Comparison of ENCODE assay signal across 15 mouse cellular contexts in the genomic region with DNA sequence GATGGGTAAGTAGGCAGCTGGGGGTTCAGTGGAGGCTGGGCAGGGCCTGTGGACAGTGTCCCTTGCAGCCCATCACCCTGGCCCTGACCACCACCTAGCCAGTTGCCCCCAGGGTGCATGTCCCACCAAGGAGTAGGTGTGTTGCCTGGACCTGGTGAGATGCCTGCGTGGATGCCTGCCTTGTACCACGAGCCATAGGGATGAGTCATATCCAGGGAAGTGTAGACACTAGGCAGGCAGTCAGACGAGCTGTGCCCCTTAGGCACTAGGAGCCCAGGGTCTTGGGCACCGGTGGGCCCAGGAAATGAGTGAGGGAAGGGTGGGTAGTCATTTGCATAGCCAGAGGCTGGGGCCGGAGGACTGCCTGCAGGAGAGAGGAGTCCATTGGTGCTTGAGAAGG. TPM values are rescaled to one million over a fixed set of nuclear protein-coding genes. Genes with fewer than 3 reads are reported as not detected.
DNase-seq lines count a peak whose midpoint lies in the region; ATAC-seq lines count a peak whose summit lies in the region.
"Had no signal": no experiment of that assay in that cellular context is flagged by ENCODE, and none has a peak within 500 bp of the region (broad histone marks: within the 10 kb centered on the region; RNA-seq: fewer than 3 reads in every experiment).

No protein-coding gene starts in this region.

- H3K9me3 ChIP-seq in heart, embryonic 12.5 days (replicated peaks), result no peaks in the 10 kb centered on the region
- peaks cover 3% of the 10 kb centered on the region; the same call in 1 of the 2 replicates for H3K9me3 ChIP-seq in megakaryocyte, embryonic 14.5 days
- no peaks in the 10 kb centered on the region for H3K9me3 ChIP-seq in embryonic facial prominence, embryonic 14.5 days (ENCODE audit: control insufficient read depth, low read length)
- no peaks in the 10 kb centered on the region for H3K9me3 ChIP-seq in neural tube, embryonic 15.5 days (replicated peaks)
- no peaks in the 10 kb centered on the region for H3K9me3 ChIP-seq in liver, embryonic 11.5 days (ENCODE audit: control insufficient read depth, low read length)

- 20% methylated on average over 5 of the region's 5 CpGs for WGBS in heart, embryonic 12.5 days
- WGBS in embryonic facial prominence, embryonic 14.5 days, result 17% methylated on average over 5 of the region's 5 CpGs
- WGBS in neural tube, embryonic 15.5 days, result 28% methylated on average over 5 of the region's 5 CpGs
- 27% methylated on average over 5 of the region's 5 CpGs for WGBS in liver, embryonic 11.5 days

- H3K36me3 ChIP-seq in heart, embryonic 12.5 days, result no peaks in the 10 kb centered on the region
- no peaks in the 10 kb centered on the region for H3K36me3 ChIP-seq in megakaryocyte, embryonic 14.5 days (replicated peaks; ENCODE audit: low read length)
- H3K36me3 ChIP-seq in embryonic facial prominence, embryonic 14.5 days (ENCODE audit: control insufficient read depth, insufficient read depth, low read length), result no peaks in the 10 kb centered on the region
- no peaks in the 10 kb centered on the region for H3K36me3 ChIP-seq in neural tube, embryonic 15.5 days
- H3K36me3 ChIP-seq in liver, embryonic 11.5 days (ENCODE audit: control insufficient read depth, insufficient read depth, low read length), result no peaks in the 10 kb centered on the region

- H3K27me3 ChIP-seq in heart, embryonic 12.5 days (replicated peaks), result peaks cover 51% of the 10 kb centered on the region
- H3K27me3 ChIP-seq in megakaryocyte, embryonic 14.5 days (replicated peaks), result peaks cover 81% of the 10 kb centered on the region
- H3K27me3 ChIP-seq in embryonic facial prominence, embryonic 14.5 days (replicated peaks; ENCODE audit: control insufficient read depth, insufficient read depth, low read length), result peaks cover 29% of the 10 kb centered on the region
- H3K27me3 ChIP-seq in neural tube, embryonic 15.5 days (replicated peaks), result peaks cover 55% of the 10 kb centered on the region
- H3K27me3 ChIP-seq in liver, embryonic 11.5 days (replicated peaks; ENCODE audit: control insufficient read depth, insufficient read depth, low read length), result peaks cover 56% of the 10 kb centered on the region

- H3K4me2 ChIP-seq in heart, embryonic 12.5 days, result no peak overlapping the region; the same call in 1 of the 2 replicates
- peak overlapping the region; percentile 44; the same call in 1 of the 2 replicates for H3K4me2 ChIP-seq in embryonic facial prominence, embryonic 14.5 days (ENCODE audit: low read depth, low read length)
- peak overlapping the region; percentile 53; the same call in 1 of the 2 replicates for H3K4me2 ChIP-seq in neural tube, embryonic 15.5 days
- no peak overlapping the region for H3K4me2 ChIP-seq in liver, embryonic 11.5 days

- peak overlapping the region; percentile 28; the same call in 1 of the 2 replicates for H3K4me3 ChIP-seq in heart, embryonic 12.5 days
- H3K4me3 ChIP-seq in megakaryocyte, embryonic 14.5 days (replicated peaks), result peak overlapping the region; percentile 24
- H3K4me3 ChIP-seq in embryonic facial prominence, embryonic 14.5 days (ENCODE audit: low read depth, low read length), result no peak overlapping the region
- no peak overlapping the region for H3K4me3 ChIP-seq in neural tube, embryonic 15.5 days (replicated peaks)
- H3K4me3 ChIP-seq in liver, embryonic 11.5 days (ENCODE audit: low read depth, low read length), result no peak overlapping the region
- H3K4me3 ChIP-seq: heart, adult 2 months had no signal

- no peak for DNase-seq in heart, postnatal 36 days
- no peak for DNase-seq in embryonic facial prominence, embryonic 14.5 days (ENCODE audit: low spot score)
- no peak for DNase-seq in liver, embryonic 11.5 days (ENCODE audit: low spot score)
- DNase-seq: adrenal gland, postnatal 10 days; heart, adult 2 months; lung, adult 2 months had no signal

- no peak overlapping the region for H3K27ac ChIP-seq in heart, embryonic 12.5 days (ENCODE audit: poor library complexity, severe bottlenecking)
- H3K27ac ChIP-seq in embryonic facial prominence, embryonic 14.5 days (replicated peaks; ENCODE audit: low read depth, low read length), result 0 out of 2 replicates have a peak overlapping the region, but pooled peaks have one; percentile 35
- no peak overlapping the region for H3K27ac ChIP-seq in neural tube, embryonic 15.5 days (replicated peaks)
- H3K27ac ChIP-seq in liver, embryonic 11.5 days (ENCODE audit: low read depth, low read length), result no peak overlapping the region
- H3K27ac ChIP-seq: heart, adult 2 months; kidney, postnatal 0 days had no signal

- no peak for ATAC-seq in heart, embryonic 12.5 days (ENCODE audit: insufficient number of reproducible peaks, low FRiP score)
- ATAC-seq in megakaryocyte, adult 5-6 weeks (ENCODE audit: poor library complexity, severe bottlenecking), result no peak
- ATAC-seq in embryonic facial prominence, embryonic 14.5 days (ENCODE audit: low read depth), result no peak
- ATAC-seq in neural tube, embryonic 15.5 days (ENCODE audit: low FRiP score), result no peak
- no peak for ATAC-seq in liver, embryonic 11.5 days (replicated peaks; ENCODE audit: low FRiP score)
- ATAC-seq: midbrain, embryonic 16.5 days had no signal

- peaks cover 43% of the 10 kb centered on the region for H3K4me1 ChIP-seq in heart, embryonic 12.5 days (replicated peaks)
- peaks cover 57% of the 10 kb centered on the region for H3K4me1 ChIP-seq in megakaryocyte, embryonic 14.5 days
- H3K4me1 ChIP-seq in embryonic facial prominence, embryonic 14.5 days (ENCODE audit: control insufficient read depth, insufficient read depth, low read length), result peaks cover 34% of the 10 kb centered on the region
- H3K4me1 ChIP-seq in neural tube, embryonic 15.5 days, result peaks cover 40% of the 10 kb centered on the region
- peaks cover 17% of the 10 kb centered on the region for H3K4me1 ChIP-seq in liver, embryonic 11.5 days (replicated peaks; ENCODE audit: control insufficient read depth, insufficient read depth, low read length)

- H3K9ac ChIP-seq in heart, embryonic 12.5 days, result 0 out of 2 replicates have a peak overlapping the region, but pooled peaks have one; percentile 44
- peak overlapping the region; percentile 49 for H3K9ac ChIP-seq in embryonic facial prominence, embryonic 14.5 days (ENCODE audit: low read depth, low read length)
- H3K9ac ChIP-seq in neural tube, embryonic 15.5 days (replicated peaks), result no peak overlapping the region
- no peak overlapping the region for H3K9ac ChIP-seq in liver, embryonic 11.5 days (ENCODE audit: low read depth, low read length)

- intact Hi-C loops in heart, postnatal 36 days (cut with DNase I), result no loop called here

RNA-seq across cellular contexts. Expression of a gene that starts 8.1 kb away (rescaled TPM):
- 0.34 and 0.58 TPM in 2 replicates for polyA plus RNA-seq in heart, embryonic 12.5 days (2016; fragmentation: Nextera tagmentation; extraction: Ambion mirVana)
- not detected for total RNA-seq in heart, postnatal 36 days (2021)
- polyA plus RNA-seq in megakaryocyte, embryonic 14.5 days (2012; ENCODE audit: insufficient read depth, low replicate concordance), result 0.10 TPM in 1 of 2 replicates, not detected in the other
- not detected in 2 replicates for total RNA-seq in megakaryocyte, adult 5-6 weeks (2015)
- not detected in 2 replicates for total RNA-seq in megakaryocyte, adult 5-6 weeks (2017)
- polyA plus RNA-seq in embryonic facial prominence, embryonic 14.5 days (2014; fragmentation: Nextera tagmentation; extraction: Ambion mirVana), result 31.2 and 45.0 TPM in 2 replicates
- 0.88 and 0.95 TPM in 2 replicates for polyA plus RNA-seq in neural tube, embryonic 15.5 days (2015; fragmentation: Nextera tagmentation; extraction: Ambion mirVana)
- polyA plus RNA-seq in liver, embryonic 11.5 days (2014; fragmentation: Nextera tagmentation; extraction: Ambion mirVana), result 0.57 and 1.5 TPM in 2 replicates
- total RNA-seq: common myeloid progenitor, adult 5-6 weeks; gastrocnemius, adult 18-20 months; heart, adult 2 months; neutrophil, adult 5-6 weeks had no signal
- polyA plus RNA-seq: heart, adult 2 months had no signal

RNA-seq across cellular contexts. Expression of a gene that starts 8.3 kb away (rescaled TPM):
- 53.8 and 55.8 TPM in 2 replicates for polyA plus RNA-seq in heart, embryonic 12.5 days (2016; fragmentation: Nextera tagmentation; extraction: Ambion mirVana)
- 10 to 100 TPM; 12.5 to 12.8 TPM for total RNA-seq in heart, postnatal 36 days (2021)
- polyA plus RNA-seq in megakaryocyte, embryonic 14.5 days (2012; ENCODE audit: insufficient read depth, low replicate concordance), result 51.2 and 84.3 TPM in 2 replicates
- total RNA-seq in megakaryocyte, adult 5-6 weeks (2015), result 67.5 and 75.2 TPM in 2 replicates
- total RNA-seq in megakaryocyte, adult 5-6 weeks (2017), result 64.3 and 100 TPM in 2 replicates
- 52.5 and 60.5 TPM in 2 replicates for polyA plus RNA-seq in embryonic facial prominence, embryonic 14.5 days (2014; fragmentation: Nextera tagmentation; extraction: Ambion mirVana)
- 30.4 and 49.7 TPM in 2 replicates for polyA plus RNA-seq in neural tube, embryonic 15.5 days (2015; fragmentation: Nextera tagmentation; extraction: Ambion mirVana)
- polyA plus RNA-seq in liver, embryonic 11.5 days (2014; fragmentation: Nextera tagmentation; extraction: Ambion mirVana), result 99.3 and 108 TPM in 2 replicates

RNA-seq across cellular contexts. Expression of a gene that starts 27.3 kb away (rescaled TPM):
- polyA plus RNA-seq in heart, embryonic 12.5 days (2016; fragmentation: Nextera tagmentation; extraction: Ambion mirVana), result 58.8 and 60.7 TPM in 2 replicates
- total RNA-seq in heart, postnatal 36 days (2021), result 10 to 100 TPM; 17.7 to 22.7 TPM
- polyA plus RNA-seq in megakaryocyte, embryonic 14.5 days (2012; ENCODE audit: insufficient read depth, low replicate concordance), result 35.8 and 92.1 TPM in 2 replicates
- 28.4 and 28.6 TPM in 2 replicates for total RNA-seq in megakaryocyte, adult 5-6 weeks (2015)
- 47.8 and 52.2 TPM in 2 replicates for total RNA-seq in megakaryocyte, adult 5-6 weeks (2017)
- 79.0 and 83.2 TPM in 2 replicates for polyA plus RNA-seq in embryonic facial prominence, embryonic 14.5 days (2014; fragmentation: Nextera tagmentation; extraction: Ambion mirVana)
- 83.7 and 96.4 TPM in 2 replicates for polyA plus RNA-seq in neural tube, embryonic 15.5 days (2015; fragmentation: Nextera tagmentation; extraction: Ambion mirVana)
- polyA plus RNA-seq in liver, embryonic 11.5 days (2014; fragmentation: Nextera tagmentation; extraction: Ambion mirVana), result 97.0 and 104 TPM in 2 replicates

RNA-seq across cellular contexts. Expression of a gene that starts 32.9 kb away (rescaled TPM):
- 267 and 273 TPM in 2 replicates for polyA plus RNA-seq in heart, embryonic 12.5 days (2016; fragmentation: Nextera tagmentation; extraction: Ambion mirVana)
- total RNA-seq in heart, postnatal 36 days (2021), result 100 to 1,000 TPM; 308 to 311 TPM
- polyA plus RNA-seq in megakaryocyte, embryonic 14.5 days (2012; ENCODE audit: insufficient read depth, low replicate concordance), result 5.9 and 58.8 TPM in 2 replicates
- total RNA-seq in megakaryocyte, adult 5-6 weeks (2015), result 385 and 398 TPM in 2 replicates
- 347 and 441 TPM in 2 replicates for total RNA-seq in megakaryocyte, adult 5-6 weeks (2017)
- 466 and 478 TPM in 2 replicates for polyA plus RNA-seq in embryonic facial prominence, embryonic 14.5 days (2014; fragmentation: Nextera tagmentation; extraction: Ambion mirVana)
- polyA plus RNA-seq in neural tube, embryonic 15.5 days (2015; fragmentation: Nextera tagmentation; extraction: Ambion mirVana), result 427 and 485 TPM in 2 replicates
- 236 and 254 TPM in 2 replicates for polyA plus RNA-seq in liver, embryonic 11.5 days (2014; fragmentation: Nextera tagmentation; extraction: Ambion mirVana)

RNA-seq across cellular contexts. Expression of a gene that starts 47.1 kb away (rescaled TPM):
- polyA plus RNA-seq in heart, embryonic 12.5 days (2016; fragmentation: Nextera tagmentation; extraction: Ambion mirVana), result 6.9 and 7.3 TPM in 2 replicates
- total RNA-seq in heart, postnatal 36 days (2021), result 10 to 100 TPM; 45.7 to 49.1 TPM
- 3.9 and 15.5 TPM in 2 replicates for polyA plus RNA-seq in megakaryocyte, embryonic 14.5 days (2012; ENCODE audit: insufficient read depth, low replicate concordance)
- 68.3 and 71.8 TPM in 2 replicates for total RNA-seq in megakaryocyte, adult 5-6 weeks (2015)
- 64.1 and 72.2 TPM in 2 replicates for total RNA-seq in megakaryocyte, adult 5-6 weeks (2017)
- 15.5 and 16.5 TPM in 2 replicates for polyA plus RNA-seq in embryonic facial prominence, embryonic 14.5 days (2014; fragmentation: Nextera tagmentation; extraction: Ambion mirVana)
- 3.0 and 3.9 TPM in 2 replicates for polyA plus RNA-seq in neural tube, embryonic 15.5 days (2015; fragmentation: Nextera tagmentation; extraction: Ambion mirVana)
- polyA plus RNA-seq in liver, embryonic 11.5 days (2014; fragmentation: Nextera tagmentation; extraction: Ambion mirVana), result 9.7 and 10.6 TPM in 2 replicates

Comparison
In these comparisons a context has a peak if more than half of its experiments do, and no peak if none do; other contexts are left out.
1. H3K4me2 ChIP-seq: peak in embryonic facial prominence, embryonic 14.5 days (single experiment) and neural tube, embryonic 15.5 days (single experiment); none in heart, embryonic 12.5 days (single experiment) and liver, embryonic 11.5 days (single experiment).
2. H3K4me3 ChIP-seq: peak in heart, embryonic 12.5 days (single experiment) and megakaryocyte, embryonic 14.5 days (single experiment); none in embryonic facial prominence, embryonic 14.5 days (single experiment), neural tube, embryonic 15.5 days (single experiment) and liver, embryonic 11.5 days (single experiment).
3. H3K9ac ChIP-seq: peak in heart, embryonic 12.5 days (single experiment) and embryonic facial prominence, embryonic 14.5 days (single experiment); none in neural tube, embryonic 15.5 days (single experiment) and liver, embryonic 11.5 days (single experiment).
4. RNA of a gene that starts 8.1 kb away (polyA plus RNA-seq): 31.2 to 45.0 TPM in embryonic facial prominence, embryonic 14.5 days; 0.57 to 1.5 TPM in liver, embryonic 11.5 days, 0.88 to 0.95 TPM in neural tube, embryonic 15.5 days, 0.34 to 0.58 TPM in heart, embryonic 12.5 days and 0.10 TPM in megakaryocyte, embryonic 14.5 days; every median in the first group is over 10 times any median in the second.